Mouse (Mus musculus) forebrain, embryonic 15.5 days (tissue): ENCODE data around the gene Eif4a1. TPM values are rescaled to one million over a fixed set of nuclear protein-coding genes. Genes with fewer than 3 reads are reported as not detected.
"Not testable (repeated sequence)": the region's sequence is repeated elsewhere in the genome, so short reads cannot be mapped to it uniquely, and the experiment has no call there.

Experiments
- ATAC-seq: fragments of 200-750 bp; cut with Nextera tagmentation; replicated peaks from 2 replicates; pipeline ENCODE4 v1.8.0; 2017; ENCODE audit warnings: mild to moderate bottlenecking, moderate TSS enrichment, moderate library complexity
- H3K27ac ChIP-seq: fragments of 300-500 bp; sonication (generic); replicated peaks from 2 replicates; pipeline ENCODE4 v1.5.1; 2015; ENCODE audit warnings: mild to moderate bottlenecking, inconsistent platforms
- H3K27me3 ChIP-seq: fragments of 300-500 bp; sonication (generic); 2 replicates; pipeline ENCODE4 v1.6.1; 2015; ENCODE audit warnings: inconsistent platforms
- H3K36me3 ChIP-seq: fragments of 300-500 bp; sonication (generic); 2 replicates; pipeline ENCODE4 v1.6.1; 2015; ENCODE audit warnings: mild to moderate bottlenecking, inconsistent platforms
- H3K4me1 ChIP-seq: fragments of 300-500 bp; sonication (generic); 2 replicates; pipeline ENCODE4 v1.6.1; 2015; ENCODE audit warnings: inconsistent platforms
- H3K4me2 ChIP-seq: fragments of 300-500 bp; sonication (generic); replicated peaks from 2 replicates; pipeline ENCODE4 v1.6.1; 2015; ENCODE audit warnings: mild to moderate bottlenecking, inconsistent platforms
- H3K4me3 ChIP-seq: fragments of 300-500 bp; sonication (generic); 2 replicates; pipeline ENCODE4 v1.5.1; 2015; ENCODE audit warnings: mild to moderate bottlenecking, inconsistent platforms
- H3K9ac ChIP-seq: fragments of 300-500 bp; sonication (generic); replicated peaks from 2 replicates; pipeline ENCODE4 v1.6.1; 2015; ENCODE audit warnings: mild to moderate bottlenecking, inconsistent platforms
- H3K9me3 ChIP-seq: fragments of 300-500 bp; sonication (generic); 2 replicates; pipeline ENCODE4 v1.6.1; 2016; ENCODE audit warnings: inconsistent platforms
- WGBS: fragments of 180-500 bp; shearing (Covaris S2); methylation state at CpG from one replicate; pipeline ENCODE4 v1.1.7; 2015; ENCODE audit warnings: mixed read lengths; 5-methylcytosine and 5-hydroxymethylcytosine counted together
- polyA plus RNA-seq: library from polyadenylated mRNA; unstranded; fragments of >200 nt; fragmentation: Nextera tagmentation; extraction: Ambion mirVana; gene quantifications from 2 replicates; pipeline ENCODE4 v1.2.1, GENCODE M21; 2015

Eif4a1 gene
- polyA plus RNA-seq, 1 experiment from 2014 or later, result 547 TPM

DNA sequence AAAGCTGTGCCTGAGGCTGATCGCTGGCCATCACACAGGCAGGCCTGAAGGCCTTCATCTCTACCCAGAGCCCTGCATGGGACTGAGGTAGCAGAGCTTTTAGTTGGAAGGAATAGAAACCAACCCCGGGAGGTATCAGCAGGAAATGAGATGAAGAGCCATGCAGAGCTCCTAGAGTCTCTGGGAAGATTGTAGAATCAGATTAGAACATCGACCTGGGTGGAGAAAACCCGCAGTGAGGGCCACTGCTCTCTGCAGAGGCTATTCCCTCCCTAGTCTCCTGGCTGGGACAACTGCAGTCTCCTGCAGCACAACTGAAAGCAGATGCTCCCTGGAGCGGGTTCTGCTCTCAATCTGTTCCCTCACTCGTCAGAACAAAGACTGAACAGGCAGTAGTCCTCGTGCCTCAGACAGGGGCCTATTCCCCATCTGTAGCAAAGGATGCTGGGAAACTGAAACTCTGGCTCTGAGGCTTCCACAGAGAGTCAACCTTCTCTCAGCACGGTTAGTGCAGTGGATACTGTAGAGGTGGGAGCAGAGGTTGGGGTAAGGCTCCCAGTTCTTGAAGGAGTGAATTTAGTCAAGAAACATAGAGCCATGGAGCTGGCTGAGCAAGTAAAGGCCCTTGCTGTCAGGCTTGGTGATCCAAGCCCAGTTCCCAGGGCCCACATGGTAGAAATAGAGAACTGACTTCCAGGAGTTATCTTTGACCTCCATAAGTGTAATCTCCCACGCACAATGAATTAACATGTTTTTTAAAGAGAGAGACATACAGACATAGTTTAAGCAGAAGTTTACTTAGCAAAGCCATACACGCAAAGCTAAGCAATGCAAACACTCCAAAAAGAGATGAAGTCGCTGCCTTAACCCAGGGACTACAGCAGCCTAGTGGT lies 37.6 kb upstream of the Eif4a1 start:
- Histone ChIP-seq H3K27ac (no peak overlapping the region), H3K36me3 (no peaks in the 10 kb centered on the region), H3K4me3 (no peak overlapping the region), H3K4me2 (no peak overlapping the region), H3K4me1 (0 out of 2 replicates have a peak, but pooled peaks cover 4% of the 10 kb centered on the region), H3K9me3 (no peaks in the 10 kb centered on the region), H3K27me3 (no peaks in the 10 kb centered on the region), H3K9ac (no peak overlapping the region)
- ATAC-seq, result no peak
- WGBS, result 54% methylated on average over 11 of the region's 11 CpGs

- WGBS, result 81% methylated on average over 3 of the region's 3 CpGs
- no peaks in the 10 kb centered on the region for H3K9me3 ChIP-seq
- H3K4me1 ChIP-seq, result 0 out of 2 replicates have a peak, but pooled peaks cover 4% of the 10 kb centered on the region
- no peak overlapping the region for H3K9ac ChIP-seq
- no peaks in the 10 kb centered on the region for H3K36me3 ChIP-seq
- H3K4me3 ChIP-seq, result no peak overlapping the region
- no peak for ATAC-seq
- no peak overlapping the region for H3K4me2 ChIP-seq
- H3K27ac ChIP-seq, result no peak overlapping the region
- no peaks in the 10 kb centered on the region for H3K27me3 ChIP-seq
These were observed 36.5 kb upstream of the Eif4a1 start for GRCm38 (mm10) chr11:69708614-69709265.

GRCm38 (mm10) chr11:69707873-69708381 lies 35.7 kb upstream of the Eif4a1 start:
- Histone ChIP-seq H3K4me2 (no peak overlapping the region), H3K27me3 (no peaks in the 10 kb centered on the region), H3K27ac (no peak overlapping the region), H3K9me3 (no peaks in the 10 kb centered on the region), H3K4me1 (0 out of 2 replicates have a peak, but pooled peaks cover 4% of the 10 kb centered on the region), H3K36me3 (no peaks in the 10 kb centered on the region), H3K9ac (no peak overlapping the region), H3K4me3 (no peak overlapping the region)
- WGBS, result 84% methylated on average over 4 of the region's 4 CpGs
- no peak for ATAC-seq

GRCm38 (mm10) chr11:69707480-69707847 lies 35.2 kb upstream of the Eif4a1 start:
- Histone ChIP-seq H3K27ac (no peak overlapping the region), H3K9me3 (no peaks in the 10 kb centered on the region), H3K36me3 (no peaks in the 10 kb centered on the region), H3K4me2 (no peak overlapping the region), H3K4me3 (no peak overlapping the region), H3K27me3 (no peaks in the 10 kb centered on the region), H3K4me1 (0 out of 2 replicates have a peak, but pooled peaks cover 4% of the 10 kb centered on the region), H3K9ac (no peak overlapping the region)
- no peak for ATAC-seq
- 86% methylated on average over 4 of the region's 4 CpGs for WGBS

GRCm38 (mm10) chr11:69706775-69707479 lies 34.7 kb upstream of the Eif4a1 start:
- Histone ChIP-seq H3K9me3 (no peaks in the 10 kb centered on the region), H3K27ac (no peak overlapping the region), H3K4me3 (no peak overlapping the region), H3K36me3 (no peaks in the 10 kb centered on the region), H3K4me2 (no peak overlapping the region), H3K4me1 (0 out of 2 replicates have a peak, but pooled peaks cover 4% of the 10 kb centered on the region), H3K9ac (no peak overlapping the region), H3K27me3 (no peaks in the 10 kb centered on the region)
- 47% methylated on average over 6 of the region's 6 CpGs for WGBS
- no peak for ATAC-seq

- H3K27me3 ChIP-seq, result no peaks in the 10 kb centered on the region
- H3K4me2 ChIP-seq, result no peak overlapping the region
- H3K9ac ChIP-seq, result no peak overlapping the region
- WGBS, result 52% methylated on average over 2 of the region's 2 CpGs
- no peaks in the 10 kb centered on the region for H3K9me3 ChIP-seq
- no peak overlapping the region for H3K27ac ChIP-seq
- no peaks in the 10 kb centered on the region for H3K36me3 ChIP-seq
- no peak for ATAC-seq
- 0 out of 2 replicates have a peak, but pooled peaks cover 4% of the 10 kb centered on the region for H3K4me1 ChIP-seq
- no peak overlapping the region for H3K4me3 ChIP-seq
These were observed 32.4 kb upstream of the Eif4a1 start for GRCm38 (mm10) chr11:69704613-69705010.

- Histone ChIP-seq H3K9me3 (no peaks in the 10 kb centered on the region), H3K9ac (no peak overlapping the region), H3K27me3 (no peaks in the 10 kb centered on the region), H3K4me2 (no peak overlapping the region), H3K4me1 (0 out of 2 replicates have a peak, but pooled peaks cover 4% of the 10 kb centered on the region), H3K4me3 (no peak overlapping the region), H3K27ac (no peak overlapping the region), H3K36me3 (no peaks in the 10 kb centered on the region)
- ATAC-seq, result no peak
- 66% methylated on average over 8 of the region's 8 CpGs for WGBS
These were observed 31.8 kb upstream of the Eif4a1 start for GRCm38 (mm10) chr11:69703814-69704612.

- ATAC-seq, H3K36me3 ChIP-seq, H3K27ac ChIP-seq, H3K4me2 ChIP-seq, H3K27me3 ChIP-seq, H3K9ac ChIP-seq, H3K4me1 ChIP-seq, H3K4me3 ChIP-seq, H3K9me3 ChIP-seq: not testable (repeated sequence)
- 68% methylated on average over 3 of the region's 3 CpGs for WGBS
These were observed 31.2 kb upstream of the Eif4a1 start for GRCm38 (mm10) chr11:69703381-69703780.

- not testable (repeated sequence) for H3K9ac ChIP-seq, H3K4me2 ChIP-seq, H3K9me3 ChIP-seq, H3K27ac ChIP-seq, H3K4me1 ChIP-seq, H3K27me3 ChIP-seq, H3K36me3 ChIP-seq, H3K4me3 ChIP-seq, ATAC-seq
- WGBS, result 91% methylated on average over 10 of the region's 10 CpGs
These were observed 30.7 kb upstream of the Eif4a1 start for GRCm38 (mm10) chr11:69702886-69703285.

DNA sequence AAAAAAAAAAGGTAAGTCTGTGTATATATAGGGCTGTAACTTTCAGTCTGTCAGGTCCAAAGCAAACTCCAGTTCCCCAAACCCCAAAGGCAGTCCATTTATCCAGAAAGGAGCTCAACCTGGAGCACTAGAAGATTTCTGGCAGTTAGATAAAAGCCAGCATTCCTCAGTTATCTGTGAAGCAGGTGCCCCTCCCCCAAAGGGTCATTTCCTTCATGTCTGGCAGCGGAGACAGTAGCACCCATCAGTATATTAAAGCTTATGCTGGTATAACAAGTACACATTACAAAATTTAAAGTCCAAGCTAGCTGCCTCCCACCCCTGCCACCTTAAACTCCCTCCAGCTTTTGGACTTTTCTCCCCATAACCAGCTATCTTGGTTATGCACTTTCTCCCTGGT lies 27.4 kb upstream of the Eif4a1 start:
- H3K9ac ChIP-seq, result no peak overlapping the region

DNA sequence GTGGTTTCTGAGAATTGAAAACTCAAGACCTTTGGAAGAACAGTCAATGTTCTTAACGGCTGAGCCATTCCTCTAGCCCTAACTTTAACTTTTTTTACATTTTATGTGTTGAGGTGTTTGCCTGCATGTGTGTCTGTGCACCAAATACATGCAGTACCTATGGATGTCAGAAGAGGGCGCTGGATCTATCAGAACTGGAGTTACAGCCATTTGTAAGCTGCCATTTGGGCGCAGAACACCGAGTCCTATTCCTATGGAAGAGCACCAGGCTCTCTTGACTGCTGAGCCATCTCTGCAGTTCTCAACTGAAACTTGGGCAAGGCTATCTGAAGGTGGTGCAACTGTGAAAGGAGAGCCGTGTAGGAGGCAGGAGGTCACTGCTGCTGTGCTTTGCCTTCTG lies 26.4 kb upstream of the Eif4a1 start:
- no peak overlapping the region for H3K4me2 ChIP-seq
- H3K27me3 ChIP-seq, result no peaks in the 10 kb centered on the region
- 77% methylated on average over 5 of the region's 5 CpGs for WGBS

More for the DNA sequence above, 27.4 kb upstream of the Eif4a1 start:
- Histone ChIP-seq H3K36me3 (no peaks in the 10 kb centered on the region), H3K9me3 (no peaks in the 10 kb centered on the region), H3K4me3 (no peak overlapping the region), H3K27ac (no peak overlapping the region), H3K4me2 (no peak overlapping the region), H3K4me1 (peaks cover 12% of the 10 kb centered on the region), H3K27me3 (no peaks in the 10 kb centered on the region)
- 86% methylated on average over 1 of the region's 1 CpGs for WGBS
- no peak for ATAC-seq

More for the DNA sequence above, 26.4 kb upstream of the Eif4a1 start:
- Histone ChIP-seq H3K4me1 (peaks cover 12% of the 10 kb centered on the region), H3K9me3 (no peaks in the 10 kb centered on the region), H3K36me3 (no peaks in the 10 kb centered on the region), H3K4me3 (no peak overlapping the region), H3K9ac (no peak overlapping the region), H3K27ac (no peak overlapping the region)
- ATAC-seq, result no peak
